Mouse (Mus musculus): Measurements from ENCODE around the gene Pmvk. TPM values are rescaled to one million over a fixed set of nuclear protein-coding genes. Genes with fewer than 3 reads are reported as not detected.
A peak's percentile ranks its signal among the peaks of the same experiment; 100 is the strongest.

Gene Pmvk
- 10 to 100 TPM; 30.1 to 30.3 TPM for total RNA-seq (2021)
- long read RNA-seq, experiment 1, transcript Pmvk-201 (5 exons, 1,194 nt): major isoform, 27 of 40 reads
- long read RNA-seq, experiment 1, partial matches to known transcripts: 3 of 40 reads
- long read RNA-seq, experiment 1, other reads (novel, unspliced or antisense): 10 of 40 reads
- long read RNA-seq, experiment 2, transcript Pmvk-201 (5 exons, 1,194 nt): major isoform, 28 of 38 reads
- long read RNA-seq, experiment 2, partial matches to known transcripts: 1 of 38 reads
- long read RNA-seq, experiment 2, other reads (novel, unspliced or antisense): 8 of 38 reads

DNA sequence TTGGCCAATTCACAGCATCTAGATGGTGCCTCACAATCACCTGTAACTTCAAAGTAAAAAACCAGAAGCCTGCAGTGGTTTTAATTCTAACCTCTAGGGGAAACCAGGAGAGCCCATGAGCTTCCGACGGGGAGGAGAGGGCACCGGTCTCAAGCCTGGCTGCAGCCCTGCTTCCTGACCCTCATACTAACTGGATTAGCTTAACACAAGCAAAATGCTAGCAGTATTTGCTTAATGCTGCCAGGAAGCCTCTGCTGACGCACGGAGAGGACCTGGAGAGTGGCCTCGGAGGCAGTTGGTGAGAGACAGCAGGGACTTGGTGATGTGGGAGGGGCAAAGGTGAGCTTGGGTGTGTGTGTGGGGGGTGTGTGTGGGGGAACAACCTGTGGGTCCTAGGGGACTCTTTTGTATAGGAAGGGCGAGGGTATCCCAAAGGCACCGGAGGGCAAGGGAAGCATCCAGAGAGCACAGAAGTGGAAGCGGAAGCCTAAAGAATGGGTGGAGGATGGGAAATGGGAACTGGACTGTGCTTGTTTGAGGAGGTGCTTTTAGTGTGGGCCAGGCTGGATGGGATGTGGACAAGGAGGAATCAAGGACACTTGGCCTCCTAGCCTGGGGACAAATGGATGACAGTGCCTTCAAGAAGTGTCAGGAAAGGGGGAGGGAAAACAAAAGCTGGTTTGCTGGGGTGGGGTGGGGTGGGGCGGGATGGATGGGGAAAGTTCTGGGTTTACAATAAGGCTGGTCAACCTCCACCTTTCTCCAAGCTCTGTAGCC, at the start of gene Pmvk:
Gene Pmvk (plus strand): TSS at position 141 of the 777 bp plus-strand sequence.
- no peak within 1 kb of the TSS for H3K4me3 ChIP-seq
- no peak for TF ChIP-seq CTCF (conservative IDR thresholded peaks at IDR 0.05)

DNA sequence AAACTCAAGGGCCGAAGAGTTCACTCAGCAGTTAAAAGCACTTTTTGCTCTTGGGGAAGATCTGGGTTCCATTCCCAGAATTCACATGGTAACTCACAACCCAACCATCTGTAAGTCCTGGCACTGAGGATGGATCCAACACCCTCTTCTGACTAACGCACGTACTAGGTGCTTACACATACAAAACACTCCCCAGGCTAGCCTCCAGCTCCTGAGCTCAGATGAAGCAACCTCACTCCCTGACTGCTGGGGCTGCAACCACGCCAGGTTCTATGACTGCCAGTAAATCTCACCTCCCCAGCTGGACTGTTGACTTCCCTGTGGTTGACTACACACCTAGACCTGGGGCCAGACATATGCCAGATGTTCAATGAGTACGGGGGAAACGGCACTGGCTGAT, 47.5 kb upstream of the Pmvk start:
- H3K27ac ChIP-seq: peak overlapping the region; percentile 14; the same call in 1 of the 2 replicates
- H3K4me3 ChIP-seq: no peak overlapping the region
- DNase-seq (ENCODE audit: low spot score in 2 of 2): no peak
- TF ChIP-seq CTCF (conservative IDR thresholded peaks at IDR 0.05): no peak

More for the DNA sequence above, at the start of gene Pmvk:
- no peak within 1 kb of the TSS for H3K27ac ChIP-seq
- DNase-seq (ENCODE audit: low spot score in 2 of 2): no peak

GRCm38 (mm10) chr3:89408448-89408847, 45.9 kb upstream of the Pmvk start:
- Histone ChIP-seq H3K27ac (no peak overlapping the region), H3K4me3 (no peak overlapping the region)
- TF ChIP-seq CTCF (conservative IDR thresholded peaks at IDR 0.05): no peak
- no peak for DNase-seq (ENCODE audit: low spot score in 2 of 2)

DNA sequence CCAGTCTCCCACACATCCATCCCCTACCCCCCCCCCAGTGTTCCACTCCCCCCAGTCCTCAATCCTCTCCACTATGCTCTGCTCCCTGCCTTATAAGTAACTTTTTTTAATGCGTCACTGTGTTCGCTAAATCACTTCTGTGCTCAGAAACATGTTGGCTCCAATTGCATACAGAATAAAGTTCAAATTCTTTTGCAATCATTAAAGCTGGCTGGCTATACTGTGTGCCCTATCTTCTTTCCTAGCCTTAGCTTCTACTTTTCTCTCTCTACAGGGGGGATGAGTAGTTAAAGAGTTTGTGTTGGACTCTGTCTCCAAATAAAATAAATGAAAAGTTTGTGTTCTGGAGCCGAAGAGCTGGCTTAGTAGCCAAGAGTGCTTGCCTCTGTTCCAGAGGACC, 44.6 kb upstream of the Pmvk start:
- H3K27ac ChIP-seq: no peak overlapping the region
- no peak for DNase-seq (ENCODE audit: low spot score in 2 of 2)
- TF ChIP-seq CTCF (conservative IDR thresholded peaks at IDR 0.05): no peak
- no peak overlapping the region for H3K4me3 ChIP-seq

DNA sequence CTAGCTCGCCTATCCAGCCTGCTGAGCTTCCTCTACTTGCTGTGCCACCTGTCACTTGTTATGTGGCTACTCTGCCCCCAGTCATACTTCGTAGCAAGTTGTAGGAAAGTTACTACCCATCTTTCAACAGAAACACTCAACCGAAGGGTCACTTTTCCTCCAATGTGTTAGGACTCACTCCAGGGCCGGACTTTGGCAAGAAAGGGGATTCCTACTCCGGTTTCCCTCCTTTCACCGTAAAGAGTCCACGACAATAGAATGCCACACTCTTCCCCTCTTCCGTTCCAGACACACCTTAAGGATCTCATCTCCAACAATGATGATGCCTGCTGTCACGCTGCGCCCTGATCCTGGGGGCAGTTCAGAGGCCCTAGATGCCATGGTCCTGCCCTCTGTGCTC, 43.5 kb upstream of the Pmvk start:
- DNase-seq (ENCODE audit: low spot score in 2 of 2): no peak
- TF ChIP-seq CTCF (conservative IDR thresholded peaks at IDR 0.05): no peak

DNA sequence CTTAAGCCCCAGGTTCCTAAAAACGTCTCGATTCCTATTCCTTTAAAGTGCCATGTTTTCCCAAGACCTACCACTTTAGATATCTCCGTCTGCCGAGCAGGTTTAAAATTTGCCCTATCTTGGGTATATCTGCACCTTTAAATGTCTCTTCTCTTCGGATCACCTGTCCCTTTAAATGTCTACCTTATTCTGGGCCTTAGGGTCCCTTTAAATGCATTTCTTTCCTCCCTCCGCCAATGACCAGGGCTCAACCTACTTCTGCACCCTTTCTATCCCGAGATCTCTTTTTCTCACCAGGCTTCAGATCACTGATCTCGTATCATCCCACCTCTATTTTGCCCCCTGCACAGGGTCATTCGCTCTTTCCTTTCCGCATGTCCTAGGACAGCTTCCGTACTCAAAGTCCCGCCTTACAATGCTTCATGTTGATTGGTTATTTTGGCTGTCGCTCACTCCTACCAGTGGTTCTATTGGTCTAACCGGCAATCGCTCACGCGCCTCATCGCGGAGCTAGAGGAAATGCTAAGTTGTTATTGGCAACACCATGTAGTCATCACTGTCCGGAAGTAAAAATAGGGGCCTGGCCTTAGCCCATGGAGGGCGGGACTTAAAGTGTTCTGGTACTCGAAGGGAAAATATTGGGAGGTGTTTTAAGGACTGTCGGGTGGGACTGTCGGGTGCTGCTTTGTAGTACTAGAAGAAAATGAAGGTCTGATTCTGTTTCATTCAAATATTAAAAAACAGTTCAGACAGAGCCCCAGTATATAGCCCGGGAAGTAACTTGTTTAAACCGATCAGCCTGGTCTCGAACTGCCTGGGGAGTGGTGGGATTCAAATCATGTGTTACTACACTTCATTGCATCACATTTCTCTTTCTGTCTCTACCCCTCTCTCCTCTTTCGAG, 42.6 kb upstream of the Pmvk start, which contains the start of gene Flad1:
Gene Flad1 (minus strand): TSS at position 381 of the 904 bp plus-strand sequence.
- peak; percentile 99 for DNase-seq (ENCODE audit: low spot score in 2 of 2)

More for the DNA sequence above, 43.5 kb upstream of the Pmvk start:
- Histone ChIP-seq H3K4me3 (peak overlapping the region; percentile 56), H3K27ac (no peak overlapping the region)

DNA sequence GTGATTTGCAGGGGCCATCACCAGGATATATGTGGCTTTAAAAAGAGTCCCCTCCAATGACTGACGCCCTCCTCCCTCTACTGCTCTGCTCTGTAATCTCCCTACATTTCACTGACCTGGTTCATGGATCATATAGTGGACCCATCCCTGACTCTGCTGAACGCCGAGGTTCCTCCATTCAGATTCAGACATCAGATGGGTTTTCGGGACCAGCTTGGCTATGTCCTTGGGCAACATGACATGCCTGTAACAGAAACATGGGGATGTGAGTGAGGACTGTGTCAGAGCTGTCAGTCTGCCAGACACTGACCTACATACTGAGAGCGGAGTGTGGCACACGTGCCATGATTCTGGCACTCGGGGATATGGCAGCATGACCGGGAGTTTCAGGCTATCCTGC, 38.2 kb upstream of the Pmvk start:
- H3K4me3 ChIP-seq: no peak overlapping the region
- no peak for TF ChIP-seq CTCF (conservative IDR thresholded peaks at IDR 0.05)
- H3K27ac ChIP-seq: no peak overlapping the region
- no peak for DNase-seq (ENCODE audit: low spot score in 2 of 2)

More for the DNA sequence above, 42.6 kb upstream of the Pmvk start, which contains the start of gene Flad1:
- no peak for TF ChIP-seq CTCF (conservative IDR thresholded peaks at IDR 0.05)
- H3K4me3 ChIP-seq: peak within 1 kb of the TSS; percentile 56
- peak within 1 kb of the TSS; percentile 89 for H3K27ac ChIP-seq

DNA sequence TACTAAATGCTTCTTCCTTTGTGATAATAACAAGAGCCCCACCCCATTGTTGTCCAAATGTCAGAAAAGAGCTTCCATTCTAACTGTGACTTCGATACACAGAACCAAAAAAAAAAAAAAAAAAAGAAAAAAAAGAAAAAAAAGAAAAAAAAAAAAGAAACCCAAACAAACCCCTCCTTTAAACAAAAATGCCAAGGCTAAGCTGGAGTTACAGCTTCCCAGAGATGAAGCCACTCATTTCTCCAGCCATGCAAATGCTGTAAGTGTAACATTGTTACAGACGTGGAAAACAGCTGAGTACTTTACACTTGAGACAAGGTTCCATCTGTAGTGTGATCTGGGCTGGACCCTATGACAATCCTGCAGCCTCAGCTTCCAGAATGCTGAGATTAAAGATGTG, 37.2 kb upstream of the Pmvk start:
- DNase-seq (ENCODE audit: low spot score in 2 of 2): no peak
- Histone ChIP-seq H3K4me3 (no peak overlapping the region), H3K27ac (no peak overlapping the region)
- no peak for TF ChIP-seq CTCF (conservative IDR thresholded peaks at IDR 0.05)

DNA sequence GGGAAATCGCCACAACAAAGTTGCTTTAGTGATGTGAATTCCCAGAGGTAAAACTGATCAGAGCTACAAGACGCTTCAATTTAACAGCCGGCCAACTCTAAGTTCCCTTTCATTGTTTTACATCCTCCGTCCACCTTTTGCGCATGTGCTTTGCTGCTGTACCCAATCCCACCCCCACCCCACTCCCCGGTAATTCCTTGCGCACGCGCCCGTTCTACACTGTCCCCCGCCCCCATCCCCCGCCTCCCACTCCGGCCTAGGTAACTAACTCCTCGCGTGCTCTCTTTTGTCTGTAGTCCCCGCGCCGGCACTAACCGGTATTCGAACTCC, 36.5 kb upstream of the Pmvk start:
- DNase-seq (ENCODE audit: low spot score in 2 of 2): no peak
- H3K27ac ChIP-seq: no peak overlapping the region
- no peak for TF ChIP-seq CTCF (conservative IDR thresholded peaks at IDR 0.05)
- peak overlapping the region; percentile 82 for H3K4me3 ChIP-seq

DNA sequence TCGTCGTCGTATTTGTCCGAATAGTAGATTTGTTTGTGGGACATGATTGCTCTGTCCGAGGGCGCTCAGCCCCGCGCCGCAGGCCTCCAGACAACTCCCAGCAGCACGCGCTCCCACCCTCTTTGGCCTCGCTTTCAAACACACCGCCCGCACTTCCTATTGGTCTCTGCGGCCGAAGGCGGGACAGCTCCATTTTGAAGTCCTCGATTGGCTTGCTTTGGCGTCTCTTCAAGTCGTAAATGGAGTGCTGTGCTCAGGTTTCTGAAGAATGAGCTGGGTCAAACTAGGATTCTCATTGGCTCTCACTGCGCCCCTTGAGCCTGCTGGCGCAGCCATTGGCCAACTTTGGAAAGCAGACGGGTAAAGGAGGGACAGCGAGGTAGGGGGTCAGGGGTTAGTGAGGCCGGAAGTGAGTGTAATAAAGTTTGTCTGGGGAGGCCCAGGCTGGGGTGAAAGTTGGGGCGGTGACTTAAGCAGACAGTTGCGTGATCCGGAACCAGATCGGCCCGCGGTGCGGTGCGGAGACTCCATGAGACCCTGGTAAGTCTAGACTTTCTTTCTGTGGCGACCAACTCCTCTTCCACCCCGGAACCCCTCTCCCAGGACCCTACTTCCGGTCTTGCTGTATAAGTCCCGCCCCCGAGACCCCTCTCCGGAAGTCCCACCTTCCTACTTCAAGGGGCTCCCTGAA, 36.0 kb upstream of the Pmvk start, which contains the start of the genes Cks1b and Shc1:
Gene Cks1b (minus strand): TSS at position 214 of the 691 bp plus-strand sequence.
Gene Shc1 (plus strand): TSS at position 274 of the 691 bp plus-strand sequence.
- Histone ChIP-seq H3K4me3 (peak within 1 kb of the TSS; percentile 82), H3K27ac (peak within 1 kb of the TSS; percentile 87)
- DNase-seq (ENCODE audit: low spot score in 2 of 2): peak; percentile 87 to 96
- TF ChIP-seq CTCF (conservative IDR thresholded peaks at IDR 0.05): 0 out of 2 replicates have a peak, but pooled peaks have one; percentile 21

DNA sequence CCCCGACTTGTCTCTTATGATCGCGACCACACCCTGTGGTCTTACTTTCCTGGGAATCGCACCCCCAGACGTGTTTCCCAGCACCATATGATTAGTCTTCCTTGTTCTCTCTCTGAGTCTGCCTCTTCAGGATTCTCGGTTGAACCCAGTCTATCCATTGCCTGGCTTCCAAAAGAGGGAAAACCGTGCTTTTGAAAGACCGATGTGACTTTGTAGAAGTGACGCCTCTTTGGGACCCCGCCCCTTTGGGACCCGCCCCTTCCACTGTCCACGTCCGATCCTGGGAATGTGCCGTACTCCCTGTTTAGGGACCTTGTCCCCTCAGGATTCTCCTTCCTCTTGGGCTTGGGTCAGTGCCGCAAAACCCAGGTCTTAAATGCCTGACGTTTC, 35.5 kb upstream of the Pmvk start:
- Histone ChIP-seq H3K4me3 (peak overlapping the region; percentile 82), H3K27ac (peak overlapping the region; percentile 87)
- DNase-seq (ENCODE audit: low spot score in 2 of 2): no peak
- TF ChIP-seq CTCF (conservative IDR thresholded peaks at IDR 0.05): no peak

GRCm38 (mm10) chr3:89419571-89419970, 34.8 kb upstream of the Pmvk start:
- no peak for TF ChIP-seq CTCF (conservative IDR thresholded peaks at IDR 0.05)

More at GRCm38 (mm10) chr3:89419571-89419970, 34.8 kb upstream of the Pmvk start:
- H3K27ac ChIP-seq: peak overlapping the region; percentile 87
- no peak for DNase-seq (ENCODE audit: low spot score in 2 of 2)
- peak overlapping the region; percentile 82 for H3K4me3 ChIP-seq

Data from layer of hippocampus, adult 2 months (tissue).